Mouse (Mus musculus) cortical plate, adult 2 months (tissue): Measurements from ENCODE around the gene Kndc1. TPM values are rescaled to one million over a fixed set of nuclear protein-coding genes. Genes with fewer than 3 reads are reported as not detected.

Experiments
- H3K27ac ChIP-seq: fragments of 200-500 bp; 2 replicates; pipeline ENCODE4 v1.5.1; 2012; ENCODE audit warnings: low read length, control low read depth, inconsistent platforms; ENCODE audit not compliant: insufficient read depth
- H3K4me1 ChIP-seq: fragments of 200-500 bp; 2 replicates; pipeline ENCODE4 v1.6.1; 2011; ENCODE audit warnings: low read length; ENCODE audit not compliant: control insufficient read depth, insufficient read depth
- H3K4me3 ChIP-seq: fragments of 200-500 bp; 2 replicates; pipeline ENCODE4 v1.5.1; 2011; ENCODE audit warnings: mild to moderate bottlenecking, low read length, control low read depth; ENCODE audit not compliant: insufficient read depth
- CTCF ChIP-seq: fragments of 200-500 bp; IDR thresholded peaks from 2 replicates; pipeline ENCODE4 v1.5.1; 2011; ENCODE audit warnings: mild to moderate bottlenecking, control low read depth, low read length; ENCODE audit not compliant: insufficient read depth; ENCODE audit errors: extremely low read depth
- POLR2A ChIP-seq: fragments of 200-500 bp; IDR thresholded peaks from 2 replicates; pipeline ENCODE4 v1.6.1; 2011; ENCODE audit warnings: mild to moderate bottlenecking, low read length, control low read depth; ENCODE audit not compliant: insufficient read depth; ENCODE audit errors: extremely low read depth
- polyA plus RNA-seq: library from polyadenylated mRNA; depleted of rRNA; stranded (reverse); fragments of >200 nt; gene quantifications from 2 replicates; pipeline ENCODE4 v1.2.3, GENCODE M21; 2012

Gene Kndc1
- polyA plus RNA-seq, 1 experiment: 54.8 TPM

- no peak for TF ChIP-seq POLR2A
- TF ChIP-seq CTCF: no peak
- H3K4me3 ChIP-seq: no peak overlapping the region
These were observed 21.8 kb downstream of the Kndc1 start for GRCm38 (mm10) chr7:139916345-139916744.

GRCm38 (mm10) chr7:139918262-139918661, 23.8 kb downstream of the Kndc1 start:
- TF ChIP-seq CTCF (no peak), POLR2A (no peak)
- Histone ChIP-seq H3K27ac (no peak overlapping the region), H3K4me3 (no peak overlapping the region), H3K4me1 (no peaks in the 10 kb centered on the region)

More at GRCm38 (mm10) chr7:139916345-139916744, 21.8 kb downstream of the Kndc1 start:
- Histone ChIP-seq H3K27ac (no peak overlapping the region), H3K4me1 (no peaks in the 10 kb centered on the region)

DNA sequence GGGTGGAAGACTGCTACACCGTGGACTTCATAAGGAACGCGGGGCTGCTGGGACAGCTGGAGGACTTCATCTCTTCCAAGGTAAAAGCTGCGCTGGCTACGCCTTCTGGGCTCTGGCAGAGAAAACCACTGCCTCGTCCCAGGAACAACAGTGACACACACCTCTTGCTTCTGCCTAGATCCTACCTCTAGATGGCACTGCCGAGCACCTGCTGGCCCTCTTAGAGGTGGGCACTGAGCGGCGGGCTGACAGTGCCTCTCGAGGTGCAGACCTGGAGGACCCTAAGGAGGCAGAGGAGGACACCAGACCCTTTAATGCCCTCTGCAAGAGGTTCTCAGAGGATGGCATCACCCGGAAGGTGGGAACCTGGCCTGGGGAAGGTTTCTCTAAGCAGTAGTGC, 36.2 kb downstream of the Kndc1 start:
- no peak overlapping the region for H3K4me3 ChIP-seq
- H3K27ac ChIP-seq: no peak overlapping the region
- peak; percentile 55 for TF ChIP-seq CTCF
- TF ChIP-seq POLR2A: no peak
- H3K4me1 ChIP-seq: no peaks in the 10 kb centered on the region

GRCm38 (mm10) chr7:139936705-139937104, 42.2 kb downstream of the Kndc1 start:
- TF ChIP-seq CTCF (no peak), POLR2A (no peak)
- no peaks in the 10 kb centered on the region for H3K4me1 ChIP-seq

DNA sequence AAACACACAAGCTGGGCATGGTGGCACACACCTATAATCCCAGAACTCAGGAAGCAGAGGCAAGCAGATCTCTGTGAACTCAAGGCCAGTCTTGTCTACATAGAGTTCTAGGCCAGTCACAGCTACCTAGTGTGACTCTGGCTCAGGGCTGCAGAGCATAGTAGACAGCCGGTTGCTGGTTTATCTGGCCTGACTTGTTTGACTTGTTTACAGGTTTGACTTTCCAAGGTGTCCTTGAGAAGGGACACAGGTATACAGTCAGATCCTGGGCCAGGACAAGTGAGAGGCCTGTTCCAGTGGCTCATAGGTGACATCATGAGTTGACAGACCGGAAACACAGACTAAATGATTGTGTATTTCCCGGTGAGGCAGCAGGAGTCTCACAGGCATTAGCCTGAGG, 42.6 kb downstream of the Kndc1 start:
- H3K27ac ChIP-seq: no peak overlapping the region
- H3K4me1 ChIP-seq: no peaks in the 10 kb centered on the region
- no peak for TF ChIP-seq POLR2A
- TF ChIP-seq CTCF: no peak
- H3K4me3 ChIP-seq: no peak overlapping the region

More at GRCm38 (mm10) chr7:139936705-139937104, 42.2 kb downstream of the Kndc1 start:
- Histone ChIP-seq H3K4me3 (no peak overlapping the region), H3K27ac (no peak overlapping the region)

DNA sequence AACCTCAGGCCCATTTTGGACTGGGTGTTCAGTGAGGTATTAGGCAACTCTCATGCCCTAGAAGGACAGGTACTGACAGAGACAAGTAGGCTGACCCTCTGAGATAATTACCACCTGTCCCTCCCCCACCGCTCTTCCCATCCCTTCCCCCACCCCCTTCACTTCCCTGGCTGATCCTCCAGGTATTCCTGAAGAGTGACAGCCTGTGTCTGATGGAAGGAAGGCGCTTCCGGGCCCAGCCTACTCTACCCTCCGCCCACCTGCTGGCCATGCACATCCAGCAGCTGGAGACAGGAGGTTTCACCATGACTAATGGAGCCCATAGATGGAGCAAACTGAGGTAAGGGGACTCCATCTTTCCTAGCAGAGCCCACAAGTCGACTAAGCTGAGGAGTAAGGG, 43.3 kb downstream of the Kndc1 start:
- no peaks in the 10 kb centered on the region for H3K4me1 ChIP-seq
- TF ChIP-seq POLR2A (no peak), CTCF (no peak)
- no peak overlapping the region for H3K4me3 ChIP-seq
- H3K27ac ChIP-seq: no peak overlapping the region

- H3K27ac ChIP-seq: no peak overlapping the region
- H3K4me3 ChIP-seq: no peak overlapping the region
These were observed 46.1 kb downstream of the Kndc1 start for GRCm38 (mm10) chr7:139940476-139941209.

GRCm38 (mm10) chr7:139943674-139944281, 49.3 kb downstream of the Kndc1 start, which contains the start of gene Utf1:
Utf1 (plus strand) TSS chr7:139943789.
- TF ChIP-seq POLR2A: no peak
- Histone ChIP-seq H3K27ac (no peak within 1 kb of the TSS), H3K4me1 (no peaks in the 10 kb centered on the region), H3K4me3 (no peak within 1 kb of the TSS; the same call in 1 of the 2 replicates)

More at GRCm38 (mm10) chr7:139940476-139941209, 46.1 kb downstream of the Kndc1 start:
- no peaks in the 10 kb centered on the region for H3K4me1 ChIP-seq
- TF ChIP-seq POLR2A: no peak
- no peak for TF ChIP-seq CTCF

DNA sequence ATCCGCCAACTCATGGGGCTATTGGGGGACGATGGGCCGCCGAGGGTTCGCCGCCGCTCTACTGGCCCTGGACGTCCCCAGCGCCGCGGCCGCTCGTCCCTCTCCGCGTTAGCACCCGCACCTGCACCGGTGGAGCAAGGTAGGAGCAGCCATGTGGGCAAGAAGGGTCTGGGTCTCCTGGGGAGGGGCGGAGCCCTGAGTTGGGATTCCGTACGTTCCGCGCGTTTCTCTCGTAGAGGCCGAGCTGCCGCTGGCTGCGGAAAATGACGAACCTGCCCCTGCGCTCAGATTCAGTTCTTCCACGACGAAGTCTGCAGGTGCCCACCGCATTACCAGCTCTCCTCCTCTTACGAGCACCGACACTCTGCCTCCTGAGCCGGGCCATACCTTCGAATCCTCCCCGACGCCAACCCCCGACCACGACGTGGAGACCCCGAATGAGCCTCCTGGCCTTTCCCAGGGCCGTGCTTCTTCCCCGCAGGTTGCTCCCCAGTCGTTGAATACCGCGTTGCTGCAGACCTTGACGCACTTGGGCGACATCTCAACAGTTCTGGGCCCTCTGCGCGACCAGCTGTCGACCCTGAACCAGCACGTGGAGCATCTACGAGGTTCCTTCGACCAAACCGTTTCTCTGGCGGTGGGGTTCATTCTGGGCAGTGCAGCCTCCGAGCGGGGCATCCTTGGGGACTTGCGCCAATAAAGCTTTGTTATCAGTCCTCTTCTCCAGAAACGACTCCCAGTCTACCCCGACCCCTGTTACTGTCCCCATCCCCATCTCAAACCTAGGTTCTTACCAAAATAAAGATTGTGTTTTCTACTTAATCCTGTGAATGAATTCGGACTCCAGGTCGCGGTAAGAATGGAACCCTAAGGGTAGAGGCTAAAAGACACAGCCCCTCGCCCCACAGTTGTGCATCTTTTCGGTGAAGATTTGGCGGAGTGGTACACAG, 50.1 kb downstream of the Kndc1 start:
- no peak for TF ChIP-seq POLR2A
- TF ChIP-seq CTCF: no peak
- Histone ChIP-seq H3K4me1 (no peaks in the 10 kb centered on the region), H3K27ac (no peak overlapping the region), H3K4me3 (no peak overlapping the region; the same call in 1 of the 2 replicates)

GRCm38 (mm10) chr7:139945516-139945915, 51.0 kb downstream of the Kndc1 start:
- Histone ChIP-seq H3K4me1 (no peaks in the 10 kb centered on the region), H3K4me3 (no peak overlapping the region), H3K27ac (no peak overlapping the region)
- TF ChIP-seq POLR2A (no peak), CTCF (no peak)
